Mouse (Mus musculus): ENCODE measurements around the gene Ppbp. TPM values are rescaled to one million over a fixed set of nuclear protein-coding genes. Genes with fewer than 3 reads are reported as not detected.

Gene Ppbp
- polyA plus RNA-seq, 1 experiment from 2014 or later, result 155 TPM

DNA sequence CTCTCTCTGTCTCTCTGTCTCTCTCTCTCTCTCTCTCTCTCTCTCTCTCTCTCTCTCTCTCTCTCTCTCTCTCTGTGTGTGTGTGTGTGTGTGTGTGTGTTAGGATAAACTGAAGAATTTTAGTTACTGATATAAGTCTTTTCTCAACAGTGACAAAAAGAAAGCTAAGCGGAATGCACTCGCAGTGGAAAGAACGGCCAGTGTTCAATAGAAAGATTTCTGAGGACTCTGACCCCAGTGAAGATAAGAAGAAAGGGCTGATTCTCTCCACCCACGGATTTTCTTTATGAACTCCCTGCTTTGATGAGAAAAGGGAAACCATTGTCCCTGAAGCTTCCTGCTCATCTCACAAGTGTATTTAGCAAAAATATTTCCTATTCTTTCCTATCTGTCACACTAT is 8.0 kb upstream of the Ppbp start:
- Histone ChIP-seq H3K4me1 (replicated peaks; ENCODE audit: control insufficient read depth, insufficient read depth, low read length) (0 out of 2 replicates have a peak, but pooled peaks cover 2% of the 10 kb centered on the region), H3K9ac (ENCODE audit: low read depth, low read length) (no peak overlapping the region), H3K27ac (ENCODE audit: low read depth, low read length) (no peak overlapping the region), H3K27me3 (replicated peaks; ENCODE audit: control insufficient read depth, insufficient read depth, low read length) (peaks cover 14% of the 10 kb centered on the region), H3K36me3 (ENCODE audit: control insufficient read depth, insufficient read depth, low read length) (no peaks in the 10 kb centered on the region), H3K4me3 (ENCODE audit: low read depth, low read length) (no peak overlapping the region), H3K4me2 (no peak overlapping the region), H3K9me3 (ENCODE audit: control insufficient read depth, low read length) (no peaks in the 10 kb centered on the region)
- DNase-seq (ENCODE audit: low spot score), result no peak
- 52% methylated on average over 4 of the region's 4 CpGs for WGBS
- ATAC-seq (replicated peaks; ENCODE audit: low FRiP score), result no peak

DNA sequence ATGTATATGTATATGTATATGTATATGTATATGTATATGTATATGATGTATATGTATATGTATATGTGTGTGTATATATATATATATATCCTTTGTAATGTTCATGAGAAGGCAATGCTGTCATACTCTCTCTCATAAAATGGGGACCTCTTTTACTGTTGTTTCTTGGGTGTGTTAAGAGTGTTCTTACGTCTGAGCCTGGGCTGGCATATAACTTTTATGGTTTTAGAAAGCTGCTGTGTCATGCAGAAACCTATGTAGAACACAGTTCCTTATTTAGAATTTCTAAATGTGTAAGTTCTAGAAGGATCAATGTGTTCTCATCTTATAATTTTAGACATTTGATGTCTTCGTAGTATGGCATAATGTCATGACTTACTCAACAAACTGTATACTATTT is 7.5 kb upstream of the Ppbp start:
- Histone ChIP-seq H3K4me1 (replicated peaks; ENCODE audit: control insufficient read depth, insufficient read depth, low read length) (0 out of 2 replicates have a peak, but pooled peaks cover 2% of the 10 kb centered on the region), H3K4me2 (no peak overlapping the region), H3K27me3 (replicated peaks; ENCODE audit: control insufficient read depth, insufficient read depth, low read length) (peaks cover 14% of the 10 kb centered on the region), H3K9me3 (ENCODE audit: control insufficient read depth, low read length) (no peaks in the 10 kb centered on the region), H3K27ac (ENCODE audit: low read depth, low read length) (no peak overlapping the region), H3K36me3 (ENCODE audit: control insufficient read depth, insufficient read depth, low read length) (no peaks in the 10 kb centered on the region), H3K4me3 (ENCODE audit: low read depth, low read length) (no peak overlapping the region), H3K9ac (ENCODE audit: low read depth, low read length) (no peak overlapping the region)
- WGBS, result 83% methylated on average over 2 of the region's 2 CpGs
- ATAC-seq (replicated peaks; ENCODE audit: low FRiP score), result no peak
- DNase-seq (ENCODE audit: low spot score), result no peak

- Histone ChIP-seq H3K27ac (ENCODE audit: low read depth, low read length) (no peak overlapping the region), H3K9ac (ENCODE audit: low read depth, low read length) (no peak overlapping the region), H3K27me3 (replicated peaks; ENCODE audit: control insufficient read depth, insufficient read depth, low read length) (peaks cover 14% of the 10 kb centered on the region), H3K9me3 (ENCODE audit: control insufficient read depth, low read length) (no peaks in the 10 kb centered on the region), H3K4me2 (no peak overlapping the region), H3K36me3 (ENCODE audit: control insufficient read depth, insufficient read depth, low read length) (no peaks in the 10 kb centered on the region), H3K4me1 (replicated peaks; ENCODE audit: control insufficient read depth, insufficient read depth, low read length) (0 out of 2 replicates have a peak, but pooled peaks cover 2% of the 10 kb centered on the region), H3K4me3 (ENCODE audit: low read depth, low read length) (no peak overlapping the region)
- DNase-seq (ENCODE audit: low spot score) (no peak), ATAC-seq (replicated peaks; ENCODE audit: low FRiP score) (no peak)
- 81% methylated on average over 3 of the region's 3 CpGs for WGBS
Measured at GRCm38 (mm10) chr5:90761834-90762233, 6.5 kb upstream of the Ppbp start.

GRCm38 (mm10) chr5:90763912-90764665 is 4.2 kb upstream of the Ppbp start:
- ATAC-seq (replicated peaks; ENCODE audit: low FRiP score), result no peak

GRCm38 (mm10) chr5:90765821-90766606 is 2.3 kb upstream of the Ppbp start:
- Histone ChIP-seq H3K36me3 (ENCODE audit: control insufficient read depth, insufficient read depth, low read length) (no peaks in the 10 kb centered on the region), H3K27me3 (replicated peaks; ENCODE audit: control insufficient read depth, insufficient read depth, low read length) (peaks cover 2% of the 10 kb centered on the region; the same call in 1 of the 2 replicates), H3K27ac (ENCODE audit: low read depth, low read length) (no peak overlapping the region), H3K9ac (ENCODE audit: low read depth, low read length) (no peak overlapping the region), H3K9me3 (ENCODE audit: control insufficient read depth, low read length) (no peaks in the 10 kb centered on the region), H3K4me1 (replicated peaks; ENCODE audit: control insufficient read depth, insufficient read depth, low read length) (no peaks in the 10 kb centered on the region), H3K4me3 (ENCODE audit: low read depth, low read length) (no peak overlapping the region), H3K4me2 (no peak overlapping the region)
- no peak for ATAC-seq (replicated peaks; ENCODE audit: low FRiP score)
- WGBS, result 57% methylated on average over 8 of the region's 8 CpGs
- DNase-seq (ENCODE audit: low spot score), result no peak

More at GRCm38 (mm10) chr5:90763912-90764665, 4.2 kb upstream of the Ppbp start:
- H3K9ac ChIP-seq (ENCODE audit: low read depth, low read length), result no peak overlapping the region
- peaks cover 12% of the 10 kb centered on the region for H3K27me3 ChIP-seq (replicated peaks; ENCODE audit: control insufficient read depth, insufficient read depth, low read length)
- H3K9me3 ChIP-seq (ENCODE audit: control insufficient read depth, low read length), result no peaks in the 10 kb centered on the region
- no peak overlapping the region for H3K27ac ChIP-seq (ENCODE audit: low read depth, low read length)
- no peak overlapping the region for H3K4me3 ChIP-seq (ENCODE audit: low read depth, low read length)
- 83% methylated on average over 12 of the region's 12 CpGs for WGBS
- no peaks in the 10 kb centered on the region for H3K36me3 ChIP-seq (ENCODE audit: control insufficient read depth, insufficient read depth, low read length)
- H3K4me2 ChIP-seq, result no peak overlapping the region
- no peak for DNase-seq (ENCODE audit: low spot score)
- H3K4me1 ChIP-seq (replicated peaks; ENCODE audit: control insufficient read depth, insufficient read depth, low read length), result 0 out of 2 replicates have a peak, but pooled peaks cover 2% of the 10 kb centered on the region

DNA sequence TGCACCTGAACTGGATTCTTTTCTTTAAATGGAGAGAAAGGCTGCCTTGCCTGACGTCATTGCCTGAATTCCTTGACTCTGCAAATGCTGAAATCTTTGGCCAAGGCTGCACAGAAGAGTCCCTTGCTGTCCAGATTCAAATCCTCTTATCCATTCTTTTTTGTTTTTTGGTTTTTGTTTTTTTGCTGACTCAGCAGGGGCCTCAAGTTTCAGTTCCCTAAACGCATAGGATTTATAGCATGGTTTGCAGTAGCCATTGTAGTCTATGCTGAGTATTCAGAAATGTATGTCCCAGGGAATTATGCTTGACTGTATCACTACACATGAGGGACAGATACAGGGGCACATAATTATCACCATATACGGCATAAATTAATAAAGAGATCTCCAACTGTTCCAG is 3.1 kb downstream of the Ppbp start:
- Histone ChIP-seq H3K36me3 (ENCODE audit: control insufficient read depth, insufficient read depth, low read length) (no peaks in the 10 kb centered on the region), H3K27ac (ENCODE audit: low read depth, low read length) (no peak overlapping the region; the same call in 1 of the 2 replicates)
- WGBS, result 59% methylated on average over 3 of the region's 3 CpGs

DNA sequence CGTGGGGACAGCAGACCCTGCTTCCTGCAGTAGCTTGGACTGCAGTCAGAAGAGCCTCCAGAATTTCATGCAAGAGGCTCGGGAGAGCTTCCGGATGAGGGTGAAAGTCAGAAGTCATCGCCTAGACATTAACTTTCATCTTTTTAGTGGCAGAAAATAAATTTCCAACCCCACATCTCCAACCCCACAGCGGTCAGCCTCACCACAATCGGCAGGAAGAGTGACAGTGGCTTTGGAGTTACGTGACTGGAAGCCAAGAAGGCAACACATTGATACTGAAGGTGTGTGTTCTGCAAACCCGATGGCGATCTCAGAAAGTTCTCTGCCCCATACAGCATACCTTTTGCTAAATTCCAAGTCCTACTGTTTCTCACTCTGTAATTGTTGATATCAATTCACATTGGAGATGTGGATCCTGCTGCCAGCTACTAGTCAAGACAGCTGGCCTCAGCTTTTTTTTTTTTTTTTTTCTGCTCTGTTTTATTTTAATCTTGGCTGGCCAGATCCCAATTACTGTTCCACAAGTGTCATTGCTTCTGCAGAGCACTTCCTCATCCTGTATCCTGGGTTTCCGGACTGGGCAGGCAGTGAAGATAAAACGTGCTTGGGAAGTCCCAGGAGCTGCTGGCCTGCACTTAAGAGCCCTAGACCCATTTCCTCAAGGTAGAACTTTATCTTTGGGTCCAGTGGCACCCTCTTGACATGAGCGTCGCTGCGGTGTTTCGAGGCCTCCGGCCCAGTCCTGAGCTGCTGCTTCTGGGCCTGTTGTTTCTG is 3.7 kb downstream of the Ppbp start, which contains the start of gene Pf4:
Gene Pf4 (plus strand): TSS at position 556 of the 774 bp plus-strand sequence.
- H3K9me3 ChIP-seq (ENCODE audit: control insufficient read depth, low read length), result no peaks in the 10 kb centered on the region
- H3K27me3 ChIP-seq (replicated peaks; ENCODE audit: control insufficient read depth, insufficient read depth, low read length), result 0 out of 2 replicates have a peak, but pooled peaks cover 2% of the 10 kb centered on the region
- peak within 1 kb of the TSS; percentile 45 for H3K27ac ChIP-seq (ENCODE audit: low read depth, low read length)
- no peak within 1 kb of the TSS; the same call in 1 of the 2 replicates for H3K4me2 ChIP-seq
- ATAC-seq (replicated peaks; ENCODE audit: low FRiP score) (peak; percentile 58), DNase-seq (ENCODE audit: low spot score) (no peak)
- H3K4me3 ChIP-seq (ENCODE audit: low read depth, low read length), result peak within 1 kb of the TSS; percentile 8; the same call in 1 of the 2 replicates
- H3K4me1 ChIP-seq (replicated peaks; ENCODE audit: control insufficient read depth, insufficient read depth, low read length), result peaks cover 8% of the 10 kb centered on the region
- WGBS, result 39% methylated on average over 16 of the region's 16 CpGs
- H3K36me3 ChIP-seq (ENCODE audit: control insufficient read depth, insufficient read depth, low read length), result no peaks in the 10 kb centered on the region
- 0 out of 2 replicates have a peak within 1 kb of the TSS, but pooled peaks have one; percentile 22 for H3K9ac ChIP-seq (ENCODE audit: low read depth, low read length)

More for the DNA sequence above, 3.1 kb downstream of the Ppbp start:
- 0 out of 2 replicates have a peak, but pooled peaks cover 2% of the 10 kb centered on the region for H3K27me3 ChIP-seq (replicated peaks; ENCODE audit: control insufficient read depth, insufficient read depth, low read length)
- ATAC-seq (replicated peaks; ENCODE audit: low FRiP score) (no peak), DNase-seq (ENCODE audit: low spot score) (no peak)
- H3K9ac ChIP-seq (ENCODE audit: low read depth, low read length), result no peak overlapping the region
- no peak overlapping the region; the same call in 1 of the 2 replicates for H3K4me2 ChIP-seq
- no peak overlapping the region for H3K4me3 ChIP-seq (ENCODE audit: low read depth, low read length)
- H3K9me3 ChIP-seq (ENCODE audit: control insufficient read depth, low read length), result no peaks in the 10 kb centered on the region
- peaks cover 8% of the 10 kb centered on the region for H3K4me1 ChIP-seq (replicated peaks; ENCODE audit: control insufficient read depth, insufficient read depth, low read length)

DNA sequence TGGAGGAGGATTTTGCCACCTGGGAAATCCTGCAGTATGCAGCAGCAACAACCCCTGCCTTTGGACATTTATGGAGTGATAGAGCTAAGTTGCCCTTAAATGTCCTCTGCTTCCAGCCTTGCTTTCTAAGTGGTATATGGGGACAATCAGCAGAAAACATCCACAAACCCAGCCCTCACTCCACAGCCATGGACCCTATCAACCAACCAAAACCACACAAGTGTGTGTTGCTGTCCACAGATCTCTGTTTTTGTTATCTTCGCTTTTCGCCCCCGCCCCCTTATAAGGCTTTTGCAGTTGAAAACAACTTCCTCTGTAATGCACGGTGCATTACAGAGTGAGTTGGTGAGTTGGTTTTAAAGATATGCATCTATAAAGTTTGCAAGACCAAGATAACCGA is 7.2 kb downstream of the Ppbp start:
- no peak overlapping the region for H3K27ac ChIP-seq (ENCODE audit: low read depth, low read length)
- no peak overlapping the region for H3K4me2 ChIP-seq
- H3K4me3 ChIP-seq (ENCODE audit: low read depth, low read length), result no peak overlapping the region
- H3K36me3 ChIP-seq (ENCODE audit: control insufficient read depth, insufficient read depth, low read length), result no peaks in the 10 kb centered on the region
- peaks cover 8% of the 10 kb centered on the region for H3K4me1 ChIP-seq (replicated peaks; ENCODE audit: control insufficient read depth, insufficient read depth, low read length)
- no peaks in the 10 kb centered on the region for H3K27me3 ChIP-seq (replicated peaks; ENCODE audit: control insufficient read depth, insufficient read depth, low read length)
- no peak overlapping the region for H3K9ac ChIP-seq (ENCODE audit: low read depth, low read length)
- no peaks in the 10 kb centered on the region for H3K9me3 ChIP-seq (ENCODE audit: control insufficient read depth, low read length)
- WGBS, result 54% methylated on average over 5 of the region's 5 CpGs
- DNase-seq (ENCODE audit: low spot score) (no peak), ATAC-seq (replicated peaks; ENCODE audit: low FRiP score) (peak; percentile 85)

All from liver, embryonic 11.5 days (tissue).